Comparison of ENCODE assay signal across 29 mouse cellular contexts in the genomic region with DNA sequence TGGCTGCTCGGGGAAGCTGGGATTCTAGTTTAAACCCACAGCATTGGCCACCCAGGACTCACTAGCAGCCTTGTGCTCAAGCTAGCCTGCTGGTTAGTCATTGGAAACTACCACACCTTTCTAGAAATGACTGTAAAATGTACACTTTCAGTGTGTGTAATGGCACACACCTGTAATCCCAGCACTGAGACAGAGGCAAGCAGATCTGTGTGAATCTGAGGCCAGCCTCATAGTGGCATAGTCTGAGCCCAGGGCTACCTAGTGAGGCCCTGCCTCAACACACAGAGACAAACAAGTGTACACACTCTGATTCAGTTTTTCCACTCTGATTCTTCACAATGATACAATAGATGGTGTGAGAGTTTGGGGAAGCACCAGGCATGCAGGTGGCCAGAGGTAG. TPM values are rescaled to one million over a fixed set of nuclear protein-coding genes. Genes with fewer than 3 reads are reported as not detected.
"Had no signal": no experiment of that assay in that cellular context is flagged by ENCODE, and none has a peak within 500 bp of the region (broad histone marks: within the 10 kb centered on the region; RNA-seq: fewer than 3 reads in every experiment).

No protein-coding gene starts in this region.

- H3K4me1 ChIP-seq: limb, embryonic 10.5 days; liver, embryonic 13.5 days; midbrain, embryonic 12.5 days; midbrain, embryonic 15.5 days; neural tube, embryonic 13.5 days; stomach, embryonic 15.5 days had no signal

- H3K9ac ChIP-seq: limb, embryonic 13.5 days; liver, embryonic 13.5 days; lung, embryonic 14.5 days; midbrain, embryonic 12.5 days; midbrain, embryonic 15.5 days; neural tube, embryonic 13.5 days; stomach, embryonic 15.5 days had no signal

- H3K9me3 ChIP-seq: limb, embryonic 10.5 days; limb, embryonic 13.5 days; liver, embryonic 13.5 days; midbrain, embryonic 12.5 days; midbrain, embryonic 15.5 days; neural tube, embryonic 13.5 days; stomach, embryonic 15.5 days had no signal

- H3K4me2 ChIP-seq: limb, embryonic 13.5 days; liver, embryonic 13.5 days; lung, embryonic 14.5 days; midbrain, embryonic 12.5 days; midbrain, embryonic 15.5 days; neural tube, embryonic 13.5 days; stomach, embryonic 15.5 days had no signal

- ATAC-seq: intestine, postnatal 0 days; lung, postnatal 0 days; midbrain, embryonic 15.5 days had no signal

- H3K27me3 ChIP-seq: liver, embryonic 13.5 days; midbrain, embryonic 12.5 days; midbrain, embryonic 15.5 days; neural tube, embryonic 13.5 days; stomach, embryonic 15.5 days had no signal

- H3K36me3 ChIP-seq: limb, embryonic 10.5 days; limb, embryonic 13.5 days; liver, embryonic 13.5 days; midbrain, embryonic 12.5 days; midbrain, embryonic 15.5 days; neural tube, embryonic 13.5 days; stomach, embryonic 15.5 days had no signal

- DNase-seq: kidney, adult 8-10 months; kidney, postnatal 14 days; kidney, postnatal 4 days; layer of hippocampus, adult 9-11 months; liver; liver, embryonic 13.5 days; lung, embryonic 14.5 days; retina, postnatal 1 day; right cerebral cortex, postnatal 25 days; spleen, adult 18-20 months; thymus, postnatal 25 days had no signal

- H3K27ac ChIP-seq: limb, embryonic 10.5 days; limb, embryonic 13.5 days; liver, embryonic 13.5 days; macrophage; midbrain, embryonic 12.5 days; midbrain, embryonic 15.5 days; neural tube, embryonic 13.5 days; stomach, embryonic 15.5 days had no signal

- H3K4me3 ChIP-seq: limb, embryonic 10.5 days; limb, embryonic 13.5 days; liver, embryonic 13.5 days; midbrain, embryonic 12.5 days; midbrain, embryonic 15.5 days; neural tube, embryonic 13.5 days; stomach, embryonic 15.5 days had no signal

RNA-seq across cellular contexts. Expression of gene Dnase1l3, which starts 5.0 kb away (rescaled TPM):
- total RNA-seq: left cerebral cortex, adult 18-20 months; left cerebral cortex, postnatal 25 days had no signal
- polyA plus RNA-seq: limb, embryonic 10.5 days had no signal

RNA-seq across cellular contexts. Expression of gene Gm45521, which starts 32.3 kb away (rescaled TPM):
- total RNA-seq: layer of hippocampus, adult 18-20 months; layer of hippocampus, postnatal 25 days; left cerebral cortex, adult 18-20 months; left cerebral cortex, postnatal 25 days; megakaryocyte, adult 5-6 weeks; neutrophil, adult 5-6 weeks had no signal
- polyA plus RNA-seq: intestine, postnatal 0 days; kidney, embryonic 16.5 days; limb, embryonic 10.5 days; limb, embryonic 13.5 days; liver, embryonic 13.5 days; liver, embryonic 16.5 days; lung, embryonic 14.5 days; lung, postnatal 0 days; macrophage; midbrain, embryonic 12.5 days; stomach, embryonic 15.5 days; thymus, postnatal 0 days had no signal
